In the genomic region with DNA sequence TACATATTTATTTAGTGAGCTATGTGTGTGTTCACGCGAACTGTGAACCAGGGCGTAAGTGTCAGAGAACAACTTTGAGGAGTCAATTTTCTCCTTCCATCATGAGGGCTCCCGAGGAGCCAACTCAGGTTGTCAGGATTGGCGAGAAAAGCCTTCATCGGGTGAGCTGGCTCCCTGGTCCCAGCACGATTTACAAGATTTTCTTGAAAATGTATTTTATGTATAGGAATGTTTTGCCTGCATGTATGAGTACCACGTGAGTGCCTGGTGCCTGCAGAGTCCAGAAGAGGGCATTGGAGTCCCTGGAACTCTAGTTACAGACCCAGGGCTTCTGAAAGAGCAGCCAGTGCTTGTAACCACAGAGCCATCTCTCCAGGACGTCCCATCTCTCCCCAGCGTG, we compare ENCODE assay signal across 8 mouse cellular contexts. TPM values are rescaled to one million over a fixed set of nuclear protein-coding genes. Genes with fewer than 3 reads are reported as not detected.
A peak's percentile ranks its signal among the peaks of the same experiment; 100 is the strongest.
DNase-seq lines count a peak whose midpoint lies in the region; TF ChIP-seq lines count a peak whose summit lies in the region.

No protein-coding gene starts in this region.

- peak in 2 of 3 experiments; percentile 32 to 34; a peak in 3 of 6 replicates for TF ChIP-seq CTCF in MEL (IDR thresholded peaks at IDR 0.05 in 2 of 3, conservative IDR thresholded peaks at IDR 0.05 in 1 of 3; ENCODE audit: control insufficient read depth in 1 of 3, insufficient read depth in 1 of 3, low read depth in 2 of 3, low read length in 3 of 3, poor library complexity in 1 of 3, severe bottlenecking in 1 of 3)

- H3K27me3 ChIP-seq in MEL (ENCODE audit: control insufficient read depth in 1 of 2, insufficient read depth in 2 of 2, low read length in 2 of 2) = no peaks in the 10 kb centered on the region
- no peaks in the 10 kb centered on the region for H3K27me3 ChIP-seq in forebrain, embryonic 10.5 days (ENCODE audit: poor library complexity, severe bottlenecking)

- peak overlapping the region; percentile 86 for H3K9ac ChIP-seq in MEL (ENCODE audit: control insufficient read depth, low read depth, low read length, poor library complexity, severe bottlenecking)

- WGBS in forebrain, embryonic 10.5 days = 10% methylated on average over 10 of the region's 10 CpGs

- no peak for TF ChIP-seq RAD21 in MEL (IDR thresholded peaks at IDR 0.05; ENCODE audit: low read depth, low read length)

- H3K79me2 ChIP-seq in MEL (ENCODE audit: control insufficient read depth, insufficient read depth, low read length, poor library complexity) = peaks cover 1% of the 10 kb centered on the region; the same call in 1 of the 2 replicates

- H3K9me3 ChIP-seq in MEL (replicated peaks; ENCODE audit: insufficient read depth, low read length) = no peaks in the 10 kb centered on the region
- no peaks in the 10 kb centered on the region for H3K9me3 ChIP-seq in forebrain, embryonic 10.5 days

- no peak for TF ChIP-seq POLR2A in MEL (IDR thresholded peaks at IDR 0.05; ENCODE audit: control insufficient read depth in 1 of 2, insufficient read depth in 1 of 2, low read depth in 1 of 2, low read length in 2 of 2, poor library complexity in 1 of 2)

- peak; percentile 27 for DNase-seq in adrenal gland, adult 2 months
- DNase-seq in adrenal gland, postnatal 4 days (ENCODE audit: low spot score in 2 of 2) = no peak
- peak; percentile 66 for DNase-seq in MEL (ENCODE audit: low read depth, low spot score)
- peak; percentile 38 for DNase-seq in forebrain, embryonic 10.5 days (ENCODE audit: extremely low spot score, low spot score)
- peak; percentile 47 for DNase-seq in kidney, adult 9 months
- DNase-seq in lung, postnatal 25 days (ENCODE audit: low spot score) = peak; percentile 14
- no peak for DNase-seq in right cerebral cortex, postnatal 14 days
- no peak for DNase-seq in natural killer cell, adult 2 months (ENCODE audit: low spot score in 2 of 2)

- peak overlapping the region; percentile 68 to 98 for H3K4me3 ChIP-seq in MEL (ENCODE audit: control insufficient read depth in 1 of 2, insufficient read depth in 1 of 2, low read depth in 2 of 2, low read length in 2 of 2)
- H3K4me3 ChIP-seq in forebrain, embryonic 10.5 days = peak overlapping the region; percentile 84

- peaks cover 0 to 2% of the 10 kb centered on the region in 2 experiments; a peak in 1 of 4 replicates for H3K36me3 ChIP-seq in MEL (ENCODE audit: control insufficient read depth in 1 of 2, insufficient read depth in 2 of 2, low read length in 2 of 2)
- H3K36me3 ChIP-seq in forebrain, embryonic 10.5 days (replicated peaks) = peaks cover 7% of the 10 kb centered on the region; the same call in 1 of the 2 replicates

- TF ChIP-seq EP300 in MEL (IDR thresholded peaks at IDR 0.05; ENCODE audit: low read depth in 1 of 2, low read length in 2 of 2) = no peak

- peaks cover 0 to 3% of the 10 kb centered on the region in 2 experiments; a peak in 2 of 4 replicates for H3K4me1 ChIP-seq in MEL (ENCODE audit: control insufficient read depth in 1 of 2, insufficient read depth in 2 of 2, low read length in 2 of 2)
- peaks cover 18% of the 10 kb centered on the region for H3K4me1 ChIP-seq in forebrain, embryonic 10.5 days

- H3K27ac ChIP-seq in MEL (ENCODE audit: control insufficient read depth, low read depth, low read length) = peak overlapping the region; percentile 57
- peak overlapping the region; percentile 92 for H3K27ac ChIP-seq in forebrain, embryonic 10.5 days

TF ChIP-seq in MEL, 35 proteins besides CTCF, POLR2A, EP300 and RAD21:
- TF ChIP-seq BHLHE40 (IDR thresholded peaks at IDR 0.05; ENCODE audit: borderline replicate concordance, low read depth, low read length) = no peak
- peak; percentile 75 for TF ChIP-seq USF1 (IDR thresholded peaks at IDR 0.05; ENCODE audit: low read depth, low read length)
- no peak for TF ChIP-seq POLR2AphosphoS5 (IDR thresholded peaks at IDR 0.05; ENCODE audit: borderline replicate concordance, low read depth, low read length)
- TF ChIP-seq MAFK (IDR thresholded peaks at IDR 0.05; ENCODE audit: borderline replicate concordance, low read depth, low read length) = no peak
- peak; percentile 48; the same call in 1 of the 2 replicates for TF ChIP-seq MAX (IDR thresholded peaks at IDR 0.05; ENCODE audit: low read length)
- no peak for TF ChIP-seq MYC (IDR thresholded peaks at IDR 0.05; ENCODE audit: low read depth, low read length)
- TF ChIP-seq MXI1 (IDR thresholded peaks at IDR 0.05; ENCODE audit: low read depth, low read length) = peak; percentile 54
TF ChIP-seq in MEL: peak in this region for 3.

RNA-seq across cellular contexts. Expression of gene Abcd4, which starts 0.5 kb away (rescaled TPM):
- total RNA-seq in adrenal gland, adult 2 months (2021) = 10 to 100 TPM; 12.1 to 12.4 TPM
- polyA plus RNA-seq in adrenal gland, adult 2 months (2012; rRNA removed) = 27.7 and 30.3 TPM in 2 replicates
- total RNA-seq in adrenal gland, postnatal 4 days (2021) = 10 to 100 TPM; 11.3 to 13.8 TPM
- 3.5 TPM in 2 replicates for total RNA-seq in MEL (2012; rRNA removed)
- 1 to 10 TPM in 1 of 2 experiments, not detected in 1; 7.1 TPM for polyA plus RNA-seq in MEL (2012; ENCODE audit: insufficient read depth in 1 of 2, insufficient read length in 2 of 2, low read depth in 1 of 2, low replicate concordance in 2 of 2, missing spikeins in 1 of 2)
- 12.7 and 12.8 TPM in 2 replicates for polyA plus RNA-seq in forebrain, embryonic 10.5 days (2016; fragmentation: Nextera tagmentation; extraction: Ambion mirVana)

RNA-seq across cellular contexts. Expression of gene Vrtn, which starts 23.2 kb away (rescaled TPM):
- total RNA-seq in adrenal gland, adult 2 months (2021) = not detected
- polyA plus RNA-seq in adrenal gland, adult 2 months (2012; rRNA removed) = not detected in 2 replicates
- total RNA-seq in adrenal gland, postnatal 4 days (2021) = not detected
- not detected in 2 replicates for total RNA-seq in MEL (2012; rRNA removed)
- not detected for polyA plus RNA-seq in MEL (2012; ENCODE audit: insufficient read depth in 1 of 2, insufficient read length in 2 of 2, low read depth in 1 of 2, low replicate concordance in 2 of 2, missing spikeins in 1 of 2)
- not detected in 2 replicates for polyA plus RNA-seq in forebrain, embryonic 10.5 days (2016; fragmentation: Nextera tagmentation; extraction: Ambion mirVana)

RNA-seq across cellular contexts. Expression of gene Vsx2, which starts 48.1 kb away (rescaled TPM):
- total RNA-seq in adrenal gland, adult 2 months (2021) = not detected
- not detected in 2 replicates for polyA plus RNA-seq in adrenal gland, adult 2 months (2012; rRNA removed)
- total RNA-seq in adrenal gland, postnatal 4 days (2021) = not detected
- total RNA-seq in MEL (2012; rRNA removed) = not detected in 2 replicates
- not detected for polyA plus RNA-seq in MEL (2012; ENCODE audit: insufficient read depth in 1 of 2, insufficient read length in 2 of 2, low read depth in 1 of 2, low replicate concordance in 2 of 2, missing spikeins in 1 of 2)
- 1.2 and 2.2 TPM in 2 replicates for polyA plus RNA-seq in forebrain, embryonic 10.5 days (2016; fragmentation: Nextera tagmentation; extraction: Ambion mirVana)

Comparison
In these comparisons a context has a peak if more than half of its experiments do, and no peak if none do; other contexts are left out.
1. DNase-seq: peak in adrenal gland, adult 2 months (single experiment), MEL (single experiment), forebrain, embryonic 10.5 days (single experiment), kidney, adult 9 months (single experiment) and lung, postnatal 25 days (single experiment); none in adrenal gland, postnatal 4 days (0 of 2), right cerebral cortex, postnatal 14 days (single experiment) and natural killer cell, adult 2 months (0 of 2).